Mouse (Mus musculus): ENCODE measurements at regions not wholly inside any gene's neighbourhood (a gene's known extent, or its start where the extent isn't known, plus 50 kb on each side); places are given as distances from the start of the nearest gene placed in this dataset.

DNA sequence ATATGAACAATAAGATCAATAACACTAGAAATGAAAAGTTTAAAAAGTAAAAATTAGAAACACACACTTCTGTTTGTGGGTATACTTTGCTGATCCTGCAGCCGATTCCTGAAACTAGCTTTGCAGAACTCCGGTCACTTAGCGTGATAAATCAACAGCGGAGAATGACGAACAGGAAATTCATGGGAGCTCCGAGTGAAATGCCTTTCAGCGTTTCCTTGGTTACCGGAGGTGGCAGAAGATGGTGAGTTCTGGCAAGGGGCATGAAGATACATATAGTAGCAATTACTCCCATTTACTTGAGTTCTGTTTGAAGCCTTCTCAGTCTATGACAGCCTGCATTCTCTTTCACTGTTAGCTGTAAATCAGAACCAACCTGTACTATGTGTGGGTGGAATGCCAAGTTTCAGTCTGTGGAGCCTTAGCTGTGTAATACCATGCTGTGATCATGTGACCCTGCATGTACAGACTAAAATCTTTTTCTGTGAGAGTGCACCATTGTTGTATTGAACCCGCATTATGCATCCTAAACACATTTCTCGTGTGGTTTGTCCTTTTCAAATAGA, 109.0 kb upstream of the Itga1 start:
- no peak for TF ChIP-seq CTCF (IDR thresholded peaks at IDR 0.05)
- no peak for TF ChIP-seq EP300 (IDR thresholded peaks at IDR 0.05; ENCODE audit: insufficient read depth, low read depth, low read length)
